Mouse (Mus musculus): ENCODE measurements around the gene Atoh1.

DNA sequence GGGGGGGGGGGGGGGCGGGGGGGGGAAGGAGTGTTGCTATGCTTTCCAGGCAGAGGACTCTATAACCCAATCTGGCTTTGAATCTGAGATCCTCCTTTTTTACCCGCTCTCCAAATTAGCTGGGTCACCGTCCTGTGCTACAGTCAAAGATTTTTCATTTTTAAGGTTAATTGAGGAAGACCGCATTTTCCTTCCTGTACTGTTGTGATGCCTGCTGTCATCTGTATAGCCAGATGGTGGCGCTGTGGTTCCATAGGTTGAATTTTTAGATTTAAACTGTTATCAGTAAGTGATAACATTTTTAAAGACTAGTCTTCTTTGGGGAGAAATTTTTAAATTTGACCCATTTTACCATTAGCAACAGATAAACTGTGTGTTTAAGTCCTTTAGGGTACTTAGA, 44.0 kb upstream of the Atoh1 start:
- TF ChIP-seq CTCF (IDR thresholded peaks at IDR 0.05; ENCODE audit: borderline replicate concordance, control insufficient read depth, extremely low read depth, insufficient read depth, low read length, poor library complexity) (no peak), POLR2A (IDR thresholded peaks at IDR 0.05; ENCODE audit: control insufficient read depth, extremely low read depth, insufficient read depth, low read length, poor library complexity) (no peak)
